Mouse (Mus musculus): ENCODE results near the gene Smagp.

DNA sequence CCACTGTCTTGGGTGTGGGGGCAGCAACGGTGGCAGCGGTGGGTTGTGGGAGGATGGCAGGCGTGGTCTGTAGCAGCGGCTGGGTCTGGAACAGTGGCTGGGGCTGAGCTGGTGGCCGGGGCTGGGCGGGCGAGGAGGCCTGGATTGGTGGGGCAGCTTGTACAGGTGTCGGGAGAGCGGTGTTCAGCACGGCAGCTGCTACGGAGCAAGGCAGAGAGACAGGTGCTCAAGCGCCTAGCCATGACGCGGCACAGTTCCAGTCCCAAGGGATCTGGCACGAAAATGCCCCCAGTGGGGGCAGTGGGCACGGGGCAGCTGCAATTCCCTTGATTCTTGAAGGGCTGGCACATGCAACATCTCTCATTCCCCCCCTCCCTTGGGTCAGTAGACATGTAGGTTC is 50.8 kb downstream of the Smagp start:
- TF ChIP-seq CTCF (conservative IDR thresholded peaks at IDR 0.05; ENCODE audit: low read length), result no peak
- no peak for TF ChIP-seq POU5F1 (IDR thresholded peaks at IDR 0.05; ENCODE audit: borderline replicate concordance, low read length)
